In the genomic region with DNA sequence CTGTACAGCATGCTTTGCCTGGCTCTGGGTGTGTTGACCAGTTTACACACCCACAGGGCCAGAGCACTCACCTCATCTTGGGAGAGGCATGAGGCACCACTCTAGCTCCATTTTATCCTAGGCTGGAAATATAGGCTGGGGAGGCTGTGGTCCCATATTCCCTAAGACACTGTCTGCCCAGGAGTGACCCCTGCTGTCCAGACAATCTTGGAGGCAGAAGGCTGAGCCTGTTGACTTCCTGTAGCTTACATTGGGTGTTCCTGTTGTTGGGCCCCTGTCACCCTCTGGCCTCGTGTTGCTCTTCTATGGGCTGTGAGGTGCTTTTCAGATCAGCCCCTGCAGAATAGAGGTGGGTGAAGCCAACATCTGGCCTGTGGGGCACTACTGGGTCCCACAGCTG, we compare ENCODE assay signal across 10 mouse cellular contexts.
A peak's percentile ranks its signal among the peaks of the same experiment; 100 is the strongest.
DNase-seq lines count a peak whose midpoint lies in the region; ATAC-seq and TF ChIP-seq lines count a peak whose summit lies in the region.
"Had no signal": no experiment of that assay in that cellular context is flagged by ENCODE, and none has a peak within 500 bp of the region (broad histone marks: within the 10 kb centered on the region; RNA-seq: fewer than 3 reads in every experiment).

No protein-coding gene starts in this region.

- peak; percentile 47 to 61 for DNase-seq in heart, adult 2 months
- DNase-seq in kidney, adult 2 months = peak; percentile 56
- peak; percentile 80 for DNase-seq in lung, postnatal 36 days
- DNase-seq in thymus, postnatal 10 days (ENCODE audit: low spot score in 2 of 2) = no peak
- DNase-seq in gastrocnemius, postnatal 4 days (ENCODE audit: low spot score in 2 of 2) = no peak
- DNase-seq in cerebellum, adult 18-20 months = no peak
- DNase-seq: thymus, postnatal 25 days had no signal

- H3K36me3 ChIP-seq in midbrain, embryonic 12.5 days = no peaks in the 10 kb centered on the region
- H3K36me3 ChIP-seq in midbrain, embryonic 13.5 days = no peaks in the 10 kb centered on the region
- H3K36me3 ChIP-seq in heart, adult 2 months (ENCODE audit: control insufficient read depth, insufficient read depth, low read length) = no peaks in the 10 kb centered on the region
- no peaks in the 10 kb centered on the region for H3K36me3 ChIP-seq in kidney, adult 2 months (ENCODE audit: control insufficient read depth, insufficient read depth, low read length)
- H3K36me3 ChIP-seq: limb, embryonic 13.5 days had no signal

- H3K27me3 ChIP-seq in midbrain, embryonic 12.5 days = peaks cover 95% of the 10 kb centered on the region
- peaks cover 81% of the 10 kb centered on the region; the same call in 1 of the 2 replicates for H3K27me3 ChIP-seq in midbrain, embryonic 13.5 days
- no peaks in the 10 kb centered on the region for H3K27me3 ChIP-seq in heart, adult 2 months (ENCODE audit: control insufficient read depth, insufficient read depth, low read length)
- no peaks in the 10 kb centered on the region for H3K27me3 ChIP-seq in kidney, adult 2 months (replicated peaks; ENCODE audit: control insufficient read depth, insufficient read depth, low read length)

- H3K9me3 ChIP-seq in midbrain, embryonic 12.5 days = no peaks in the 10 kb centered on the region
- no peaks in the 10 kb centered on the region for H3K9me3 ChIP-seq in midbrain, embryonic 13.5 days
- H3K9me3 ChIP-seq: limb, embryonic 13.5 days had no signal

- 44% methylated on average over 1 of the region's 1 CpGs for WGBS in midbrain, embryonic 12.5 days
- WGBS in midbrain, embryonic 13.5 days = 35% methylated on average over 1 of the region's 1 CpGs
- 21% methylated on average over 1 of the region's 1 CpGs for WGBS in heart, adult 2 months
- 50% methylated on average over 1 of the region's 1 CpGs for WGBS in kidney, adult 2 months

- ATAC-seq in midbrain, embryonic 12.5 days (ENCODE audit: low FRiP score, low read depth) = 0 out of 2 replicates have a peak, but pooled peaks have one; percentile 10
- no peak for ATAC-seq in midbrain, embryonic 13.5 days

- no peak overlapping the region for H3K4me2 ChIP-seq in midbrain, embryonic 12.5 days (replicated peaks)
- no peak overlapping the region for H3K4me2 ChIP-seq in midbrain, embryonic 13.5 days (replicated peaks)
- H3K4me2 ChIP-seq: limb, embryonic 13.5 days had no signal

- no peaks in the 10 kb centered on the region for H3K79me2 ChIP-seq in heart, adult 2 months (replicated peaks; ENCODE audit: control insufficient read depth, insufficient read depth, low read length)

- no peak overlapping the region for H3K4me3 ChIP-seq in midbrain, embryonic 12.5 days
- no peak overlapping the region for H3K4me3 ChIP-seq in midbrain, embryonic 13.5 days (replicated peaks)
- H3K4me3 ChIP-seq in heart, adult 2 months = no peak overlapping the region
- no peak overlapping the region for H3K4me3 ChIP-seq in kidney, adult 2 months (ENCODE audit: insufficient read depth, low read depth, low read length)
- H3K4me3 ChIP-seq: limb, embryonic 13.5 days had no signal

- no peak overlapping the region for H3K27ac ChIP-seq in midbrain, embryonic 12.5 days (replicated peaks)
- no peak overlapping the region for H3K27ac ChIP-seq in midbrain, embryonic 13.5 days
- H3K27ac ChIP-seq in heart, adult 2 months = no peak overlapping the region
- H3K27ac ChIP-seq in kidney, adult 2 months (ENCODE audit: insufficient read depth, low read depth, low read length) = no peak overlapping the region
- H3K27ac ChIP-seq: limb, embryonic 13.5 days had no signal

- H3K4me1 ChIP-seq in midbrain, embryonic 12.5 days = peaks cover 8% of the 10 kb centered on the region
- H3K4me1 ChIP-seq in midbrain, embryonic 13.5 days (replicated peaks) = peaks cover 14% of the 10 kb centered on the region
- H3K4me1 ChIP-seq in heart, adult 2 months (ENCODE audit: control insufficient read depth, insufficient read depth, low read length) = peaks cover 1% of the 10 kb centered on the region; the same call in 1 of the 2 replicates
- H3K4me1 ChIP-seq in kidney, adult 2 months (ENCODE audit: control insufficient read depth, insufficient read depth, low read length) = no peaks in the 10 kb centered on the region

- TF ChIP-seq EP300 in heart, adult 2 months (IDR thresholded peaks at IDR 0.05; ENCODE audit: insufficient read depth, low read depth, low read length) = 0 out of 2 replicates have a peak, but pooled peaks have one; percentile 68

- TF ChIP-seq CTCF in heart, adult 2 months (IDR thresholded peaks at IDR 0.05) = peak; percentile 74
- peak; percentile 59; the same call in 1 of the 2 replicates for TF ChIP-seq CTCF in kidney, adult 2 months (conservative IDR thresholded peaks at IDR 0.05; ENCODE audit: insufficient read depth, insufficient read length, low read depth, low read length)

- H3K9ac ChIP-seq in midbrain, embryonic 12.5 days (replicated peaks) = no peak overlapping the region
- H3K9ac ChIP-seq in midbrain, embryonic 13.5 days (replicated peaks) = no peak overlapping the region
- no peak overlapping the region for H3K9ac ChIP-seq in heart, adult 2 months (ENCODE audit: low read depth, low read length)
- H3K9ac ChIP-seq: limb, embryonic 13.5 days had no signal

- intact Hi-C loops in heart, adult 2 months (cut with DNase I) = loop anchor here (1.0 to 5.0 kb wide), 5 partner anchors 64 to 223 kb away; no protein-coding TSS in a partner anchor

- no peak for TF ChIP-seq POLR2A in heart, adult 2 months (IDR thresholded peaks at IDR 0.05; ENCODE audit: insufficient read depth, low read depth, low read length)
- no peak for TF ChIP-seq POLR2A in kidney, adult 2 months (IDR thresholded peaks at IDR 0.05; ENCODE audit: low read depth, low read length)

Comparison
In these comparisons a context has a peak if more than half of its experiments do, and no peak if none do; other contexts are left out.
1. DNase-seq: peak in heart, adult 2 months (2 of 2), kidney, adult 2 months (single experiment) and lung, postnatal 36 days (single experiment); none in thymus, postnatal 10 days (0 of 2), gastrocnemius, postnatal 4 days (0 of 2) and cerebellum, adult 18-20 months (0 of 2).